20 mouse cellular contexts compared by ENCODE assay signal in the genomic region with DNA sequence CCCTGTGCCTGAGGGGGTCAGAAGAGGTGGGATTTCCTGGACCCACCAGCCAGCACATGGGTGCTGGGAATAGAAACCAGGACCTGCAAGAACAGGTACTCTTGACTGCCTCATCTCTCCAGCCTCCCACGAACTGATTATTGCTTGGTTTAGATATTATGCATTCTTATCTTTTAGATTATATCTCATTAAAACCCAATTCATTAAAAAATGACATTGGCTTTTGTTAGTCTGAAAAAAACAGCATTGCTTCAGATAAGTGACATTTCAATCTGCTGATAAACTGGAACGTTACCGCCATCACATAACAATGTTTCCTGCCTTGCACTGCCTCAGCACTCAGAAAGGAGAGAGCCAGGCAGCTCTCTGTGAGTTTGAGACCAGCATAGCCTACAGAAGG. TPM values are rescaled to one million over a fixed set of nuclear protein-coding genes. Genes with fewer than 3 reads are reported as not detected.
DNase-seq lines count a peak whose midpoint lies in the region; ATAC-seq and TF ChIP-seq lines count a peak whose summit lies in the region.
"Had no signal": no experiment of that assay in that cellular context is flagged by ENCODE, and none has a peak within 500 bp of the region (broad histone marks: within the 10 kb centered on the region; RNA-seq: fewer than 3 reads in every experiment).

No protein-coding gene starts in this region.

- TF ChIP-seq CTCF in left cerebral cortex, adult 2 months (IDR thresholded peaks at IDR 0.05): no peak

- H3K4me2 ChIP-seq in heart, embryonic 11.5 days: no peak overlapping the region
- H3K4me2 ChIP-seq: forebrain, embryonic 12.5 days; hindbrain, embryonic 13.5 days; intestine, embryonic 15.5 days; midbrain, embryonic 13.5 days had no signal

- no peaks in the 10 kb centered on the region for H3K27me3 ChIP-seq in heart, embryonic 10.5 days (ENCODE audit: insufficient read depth, poor library complexity, severe bottlenecking)
- H3K27me3 ChIP-seq in heart, embryonic 11.5 days (ENCODE audit: control insufficient read depth, insufficient read depth, low read length): no peaks in the 10 kb centered on the region
- H3K27me3 ChIP-seq: forebrain, embryonic 12.5 days; hindbrain, embryonic 13.5 days; intestine, embryonic 15.5 days; midbrain, embryonic 13.5 days; neural tube, embryonic 15.5 days had no signal

- intact Hi-C loops in left cerebral cortex, adult 2 months (cut with DNase I): loop anchor here (5.0 kb wide), 1 partner anchor 56 kb away; no protein-coding TSS in a partner anchor
- intact Hi-C loops in left cerebral cortex, postnatal 4 days (cut with DNase I): no loop called here

- no peak overlapping the region for H3K4me3 ChIP-seq in heart, embryonic 10.5 days
- no peak overlapping the region for H3K4me3 ChIP-seq in heart, embryonic 11.5 days (ENCODE audit: low read depth, low read length)
- H3K4me3 ChIP-seq in left cerebral cortex, adult 2 months: no peak overlapping the region
- H3K4me3 ChIP-seq: forebrain, embryonic 12.5 days; hindbrain, embryonic 13.5 days; intestine, embryonic 15.5 days; midbrain, embryonic 13.5 days had no signal

- peaks cover 18% of the 10 kb centered on the region for H3K4me1 ChIP-seq in heart, embryonic 10.5 days
- H3K4me1 ChIP-seq in heart, embryonic 11.5 days (ENCODE audit: control insufficient read depth, insufficient read depth, low read length): peaks cover 11% of the 10 kb centered on the region
- H3K4me1 ChIP-seq: intestine, embryonic 15.5 days had no signal

- peak overlapping the region; percentile 97; the same call in 1 of the 2 replicates for H3K27ac ChIP-seq in heart, embryonic 10.5 days
- H3K27ac ChIP-seq in heart, embryonic 11.5 days (ENCODE audit: low read depth, low read length): no peak overlapping the region
- H3K27ac ChIP-seq in left cerebral cortex, adult 2 months: peak overlapping the region; percentile 97; the same call in 1 of the 2 replicates
- H3K27ac ChIP-seq: forebrain, embryonic 12.5 days; hindbrain, embryonic 13.5 days; intestine, embryonic 15.5 days; midbrain, embryonic 13.5 days; stomach, postnatal 0 days had no signal

- no peaks in the 10 kb centered on the region for H3K9me3 ChIP-seq in heart, embryonic 10.5 days
- H3K9me3 ChIP-seq in heart, embryonic 11.5 days (replicated peaks; ENCODE audit: control insufficient read depth, low read length): no peaks in the 10 kb centered on the region
- H3K9me3 ChIP-seq: forebrain, embryonic 12.5 days; G1E; hindbrain, embryonic 13.5 days; intestine, embryonic 15.5 days; midbrain, embryonic 13.5 days; neural tube, embryonic 15.5 days had no signal

- DNase-seq in heart, embryonic 10.5 days (ENCODE audit: low spot score): no peak
- DNase-seq in left cerebral cortex, adult 2 months (ENCODE audit: extremely low spot score in 1 of 2, low spot score in 2 of 2): no peak
- DNase-seq in left cerebral cortex, postnatal 4 days: no peak
- DNase-seq in 416B (ENCODE audit: low read depth) (peak; percentile 48), MN1 (ENCODE audit: low spot score) (peak; percentile 31), adipocyte (ENCODE audit: low spot score) (no peak)
- DNase-seq: adrenal gland, adult 2 months; cerebellum, adult 11-12 months; cerebellum, postnatal 36 days; kidney, postnatal 4 days; lung, postnatal 10 days; thymus, postnatal 36 days had no signal

- no peaks in the 10 kb centered on the region for H3K36me3 ChIP-seq in heart, embryonic 10.5 days
- H3K36me3 ChIP-seq in heart, embryonic 11.5 days (ENCODE audit: control insufficient read depth, insufficient read depth, low read length): no peaks in the 10 kb centered on the region
- H3K36me3 ChIP-seq: forebrain, embryonic 12.5 days; G1E; hindbrain, embryonic 13.5 days; intestine, embryonic 15.5 days; midbrain, embryonic 13.5 days; neural tube, embryonic 15.5 days had no signal

- no peak overlapping the region for H3K9ac ChIP-seq in heart, embryonic 11.5 days (ENCODE audit: low read depth, low read length)
- H3K9ac ChIP-seq: forebrain, embryonic 12.5 days; hindbrain, embryonic 13.5 days; intestine, embryonic 15.5 days; midbrain, embryonic 13.5 days; neural tube, embryonic 15.5 days had no signal

- 57% methylated on average over 3 of the region's 3 CpGs for WGBS in heart, embryonic 10.5 days
- 45% methylated on average over 3 of the region's 3 CpGs for WGBS in heart, embryonic 11.5 days (ENCODE audit: insufficient replicate concordance)

- no peak for ATAC-seq in heart, embryonic 11.5 days (replicated peaks; ENCODE audit: insufficient number of reproducible peaks, low FRiP score, low TSS enrichment)
- ATAC-seq: intestine, embryonic 15.5 days; midbrain, embryonic 13.5 days had no signal

RNA-seq across cellular contexts. Expression of gene Osbpl8, which starts 1.5 kb away (rescaled TPM):
- polyA plus RNA-seq in heart, embryonic 10.5 days (2016; fragmentation: Nextera tagmentation; extraction: Ambion mirVana): 11.5 and 18.2 TPM in 2 replicates
- 20.5 and 21.1 TPM in 2 replicates for polyA plus RNA-seq in heart, embryonic 11.5 days (2014; fragmentation: Nextera tagmentation; extraction: Ambion mirVana)
- 100 to 1,000 TPM in 1 of 2 experiments, 10 to 100 TPM in 1; 93.8 to 104 TPM for total RNA-seq in left cerebral cortex, adult 2 months (2021)
- total RNA-seq in left cerebral cortex, postnatal 4 days (2021): 10 to 100 TPM; 72.4 to 74.7 TPM

Comparison
In these comparisons a context has a peak if more than half of its experiments do, and no peak if none do; other contexts are left out.
1. DNase-seq: peak in 416B (single experiment) and MN1 (single experiment); none in heart, embryonic 10.5 days (single experiment), left cerebral cortex, adult 2 months (0 of 2), left cerebral cortex, postnatal 4 days (single experiment) and adipocyte (single experiment).